Mouse (Mus musculus): ENCODE measurements around the gene Spink2.

- TF ChIP-seq POLR2A (IDR thresholded peaks at IDR 0.05; ENCODE audit: borderline replicate concordance, control insufficient read depth, low read depth, low read length) = no peak
- TF ChIP-seq CTCF (IDR thresholded peaks at IDR 0.05; ENCODE audit: control insufficient read depth, insufficient read depth, low read length) = no peak
Observed at GRCm38 (mm10) chr5:77206134-77206533, 5.1 kb downstream of the Spink2 start.
